In genomic region chr2:156894496-156895265, GRCm38 (mm10) we compare ENCODE assay signal across 31 mouse cellular contexts. TPM values are rescaled to one million over a fixed set of nuclear protein-coding genes. Genes with fewer than 3 reads are reported as not detected.
DNase-seq lines count a peak whose midpoint lies in the region; ATAC-seq and TF ChIP-seq lines count a peak whose summit lies in the region.
"Had no signal": no experiment of that assay in that cellular context is flagged by ENCODE, and none has a peak within 500 bp of the region (broad histone marks: within the 10 kb centered on the region; RNA-seq: fewer than 3 reads in every experiment).

No protein-coding gene starts in this region.

- H3K4me1 ChIP-seq in kidney, embryonic 14.5 days (ENCODE audit: control insufficient read depth, insufficient read depth, low read length), result no peaks in the 10 kb centered on the region
- peaks cover 8% of the 10 kb centered on the region for H3K4me1 ChIP-seq in liver, postnatal 0 days (ENCODE audit: insufficient read depth)
- H3K4me1 ChIP-seq in intestine, postnatal 0 days (replicated peaks; ENCODE audit: control insufficient read depth, insufficient read depth, low read length), result no peaks in the 10 kb centered on the region
- H3K4me1 ChIP-seq: embryonic facial prominence, embryonic 12.5 days; forebrain, embryonic 15.5 days; limb, embryonic 13.5 days had no signal

- no peak for TF ChIP-seq CTCF in liver, postnatal 0 days (IDR thresholded peaks at IDR 0.05; ENCODE audit: low read depth)
- TF ChIP-seq CTCF in intestine, postnatal 0 days (IDR thresholded peaks at IDR 0.05; ENCODE audit: low read depth), result no peak

- H3K4me2 ChIP-seq in kidney, embryonic 14.5 days (replicated peaks; ENCODE audit: low read depth, low read length), result no peak overlapping the region
- no peak overlapping the region for H3K4me2 ChIP-seq in liver, postnatal 0 days (ENCODE audit: low read depth, low read length)
- H3K4me2 ChIP-seq in intestine, postnatal 0 days (replicated peaks; ENCODE audit: low read depth), result peak overlapping the region; percentile 13; the same call in 1 of the 2 replicates
- H3K4me2 ChIP-seq: embryonic facial prominence, embryonic 12.5 days; forebrain, embryonic 15.5 days; heart, embryonic 15.5 days; limb, embryonic 13.5 days had no signal

- H3K9ac ChIP-seq in kidney, embryonic 14.5 days (ENCODE audit: low read depth, low read length), result no peak overlapping the region
- H3K9ac ChIP-seq in liver, postnatal 0 days (replicated peaks), result no peak overlapping the region
- no peak overlapping the region for H3K9ac ChIP-seq in intestine, postnatal 0 days (ENCODE audit: low read depth, low read length)
- H3K9ac ChIP-seq: embryonic facial prominence, embryonic 12.5 days; forebrain, embryonic 15.5 days; heart, embryonic 15.5 days; limb, embryonic 13.5 days had no signal

- no peak for TF ChIP-seq EP300 in liver, postnatal 0 days (IDR thresholded peaks at IDR 0.05; ENCODE audit: low read depth)

- DNase-seq in kidney, adult 18-20 months, result peak; percentile 29
- peak; percentile 42 for DNase-seq in liver
- no peak for DNase-seq in liver, postnatal 0 days
- no peak for DNase-seq in ovary, postnatal 36 days (ENCODE audit: low spot score)
- DNase-seq: adrenal gland, adult 2 months; cerebellum, adult 8-10 months; embryo, embryonic 11 days; gastrocnemius, postnatal 25 days; heart, adult 11 months; right cerebral cortex, postnatal 4 days; thymus, adult 2 months; thymus, postnatal 36 days had no signal

- H3K4me3 ChIP-seq in kidney, embryonic 14.5 days (ENCODE audit: low read length), result no peak overlapping the region
- no peak overlapping the region for H3K4me3 ChIP-seq in liver, postnatal 0 days (ENCODE audit: low read depth, low read length)
- H3K4me3 ChIP-seq in intestine, postnatal 0 days (ENCODE audit: low read depth, low read length), result no peak overlapping the region
- H3K4me3 ChIP-seq: embryonic facial prominence, embryonic 12.5 days; forebrain, embryonic 15.5 days; heart, embryonic 10.5 days; heart, embryonic 15.5 days; layer of hippocampus, adult 2 months; left cerebral cortex, adult 2 months; limb, embryonic 13.5 days; midbrain, embryonic 10.5 days had no signal

- ATAC-seq in kidney, embryonic 14.5 days (ENCODE audit: low FRiP score, low TSS enrichment), result no peak
- no peak for ATAC-seq in liver, postnatal 0 days
- 0 out of 2 replicates have a peak, but pooled peaks have one; percentile 31 for ATAC-seq in intestine, postnatal 0 days
- peak; percentile 37; the same call in 1 of the 2 replicates for ATAC-seq in megakaryocyte progenitor cell, adult 5-6 weeks (replicated peaks; ENCODE audit: poor library complexity)
- ATAC-seq: activated CD4-positive, CD25-positive, alpha-beta regulatory T cell, adult 4 months; forebrain, embryonic 15.5 days; hindbrain, embryonic 16.5 days; midbrain, embryonic 16.5 days had no signal

- no peaks in the 10 kb centered on the region for H3K27me3 ChIP-seq in kidney, embryonic 14.5 days (ENCODE audit: control insufficient read depth, insufficient read depth, low read length)
- no peaks in the 10 kb centered on the region for H3K27me3 ChIP-seq in liver, postnatal 0 days (ENCODE audit: insufficient read depth, low read length)
- H3K27me3 ChIP-seq in intestine, postnatal 0 days (replicated peaks; ENCODE audit: control insufficient read depth, insufficient read depth, low read length), result no peaks in the 10 kb centered on the region
- H3K27me3 ChIP-seq: embryonic facial prominence, embryonic 12.5 days; forebrain, embryonic 15.5 days; heart, embryonic 15.5 days; limb, embryonic 13.5 days had no signal

- H3K9me3 ChIP-seq in kidney, embryonic 14.5 days (ENCODE audit: control insufficient read depth, low read length), result no peaks in the 10 kb centered on the region
- no peaks in the 10 kb centered on the region for H3K9me3 ChIP-seq in liver, postnatal 0 days (ENCODE audit: low read length)
- H3K9me3 ChIP-seq in intestine, postnatal 0 days (ENCODE audit: control insufficient read depth), result no peaks in the 10 kb centered on the region
- H3K9me3 ChIP-seq: embryonic facial prominence, embryonic 12.5 days; forebrain, embryonic 15.5 days; heart, embryonic 10.5 days; heart, embryonic 15.5 days; limb, embryonic 13.5 days; midbrain, embryonic 10.5 days had no signal

- WGBS in kidney, embryonic 14.5 days, result 75% methylated on average over 15 of the region's 15 CpGs
- 64% methylated on average over 15 of the region's 15 CpGs for WGBS in liver, postnatal 0 days (ENCODE audit: insufficient replicate concordance)
- 45% methylated on average over 15 of the region's 15 CpGs for WGBS in intestine, postnatal 0 days

- H3K36me3 ChIP-seq in kidney, embryonic 14.5 days (ENCODE audit: control insufficient read depth, insufficient read depth, low read length), result no peaks in the 10 kb centered on the region
- H3K36me3 ChIP-seq in liver, postnatal 0 days (replicated peaks; ENCODE audit: insufficient read depth, low read length), result no peaks in the 10 kb centered on the region
- H3K36me3 ChIP-seq in intestine, postnatal 0 days (ENCODE audit: control insufficient read depth, insufficient read depth), result no peaks in the 10 kb centered on the region
- H3K36me3 ChIP-seq: embryonic facial prominence, embryonic 12.5 days; forebrain, embryonic 15.5 days; heart, embryonic 10.5 days; heart, embryonic 15.5 days; limb, embryonic 13.5 days; midbrain, embryonic 10.5 days had no signal

- no peak overlapping the region for H3K27ac ChIP-seq in kidney, embryonic 14.5 days (ENCODE audit: low read depth, low read length)
- no peak overlapping the region for H3K27ac ChIP-seq in liver, postnatal 0 days (ENCODE audit: low read depth)
- no peak overlapping the region for H3K27ac ChIP-seq in intestine, postnatal 0 days (ENCODE audit: low read depth, low read length)
- H3K27ac ChIP-seq: embryonic facial prominence, embryonic 12.5 days; forebrain, embryonic 15.5 days; heart, embryonic 10.5 days; heart, embryonic 15.5 days; layer of hippocampus, adult 2 months; left cerebral cortex, adult 2 months; limb, embryonic 13.5 days; macrophage; midbrain, embryonic 10.5 days; stomach, postnatal 0 days had no signal

RNA-seq across cellular contexts. Expression of gene Sla2, which starts 7.7 kb away (rescaled TPM):
- 0.23 and 0.24 TPM in 2 replicates for polyA plus RNA-seq in kidney, embryonic 14.5 days (2014; fragmentation: Nextera tagmentation; extraction: Ambion mirVana)
- 1.8 and 2.4 TPM in 2 replicates for polyA plus RNA-seq in liver, postnatal 0 days (2015; fragmentation: Nextera tagmentation; extraction: Ambion mirVana)
- 0.29 and 0.40 TPM in 2 replicates for polyA plus RNA-seq in intestine, postnatal 0 days (2015; fragmentation: Nextera tagmentation; extraction: Ambion mirVana)
- total RNA-seq in megakaryocyte progenitor cell, adult 5-6 weeks (2015), result 0.10 and 0.57 TPM in 2 replicates
- total RNA-seq in megakaryocyte progenitor cell, adult 5-6 weeks (2017), result 0.37 and 0.92 TPM in 2 replicates
- total RNA-seq: adrenal gland, adult 2 months; adrenal gland, postnatal 4 days; gastrocnemius, adult 18-20 months; gastrocnemius, postnatal 25 days; heart, postnatal 25 days had no signal
- polyA plus RNA-seq: midbrain, embryonic 16.5 days had no signal

RNA-seq across cellular contexts. Expression of gene Rab5if, which starts 31.8 kb away (rescaled TPM):
- polyA plus RNA-seq in kidney, embryonic 14.5 days (2014; fragmentation: Nextera tagmentation; extraction: Ambion mirVana), result 199 and 227 TPM in 2 replicates
- 190 and 216 TPM in 2 replicates for polyA plus RNA-seq in liver, postnatal 0 days (2015; fragmentation: Nextera tagmentation; extraction: Ambion mirVana)
- polyA plus RNA-seq in intestine, postnatal 0 days (2015; fragmentation: Nextera tagmentation; extraction: Ambion mirVana), result 272 and 279 TPM in 2 replicates
- 377 and 404 TPM in 2 replicates for total RNA-seq in megakaryocyte progenitor cell, adult 5-6 weeks (2015)
- 204 and 210 TPM in 2 replicates for total RNA-seq in megakaryocyte progenitor cell, adult 5-6 weeks (2017)

RNA-seq across cellular contexts. Expression of gene 4930518I15Rik, which starts 36.9 kb away (rescaled TPM):
- polyA plus RNA-seq in kidney, embryonic 14.5 days (2014; fragmentation: Nextera tagmentation; extraction: Ambion mirVana), result 6.4 and 7.4 TPM in 2 replicates
- polyA plus RNA-seq in liver, postnatal 0 days (2015; fragmentation: Nextera tagmentation; extraction: Ambion mirVana), result 1.2 and 1.8 TPM in 2 replicates
- 1.3 and 1.8 TPM in 2 replicates for polyA plus RNA-seq in intestine, postnatal 0 days (2015; fragmentation: Nextera tagmentation; extraction: Ambion mirVana)
- total RNA-seq in megakaryocyte progenitor cell, adult 5-6 weeks (2015), result 0.42 and 3.0 TPM in 2 replicates
- total RNA-seq in megakaryocyte progenitor cell, adult 5-6 weeks (2017), result 1.2 TPM in 1 of 2 replicates, not detected in the other

RNA-seq across cellular contexts. Expression of gene Tgif2, which starts 54.9 kb away (rescaled TPM):
- 67.8 and 78.1 TPM in 2 replicates for polyA plus RNA-seq in kidney, embryonic 14.5 days (2014; fragmentation: Nextera tagmentation; extraction: Ambion mirVana)
- polyA plus RNA-seq in liver, postnatal 0 days (2015; fragmentation: Nextera tagmentation; extraction: Ambion mirVana), result 4.9 and 5.1 TPM in 2 replicates
- 6.4 and 7.0 TPM in 2 replicates for polyA plus RNA-seq in intestine, postnatal 0 days (2015; fragmentation: Nextera tagmentation; extraction: Ambion mirVana)
- total RNA-seq in megakaryocyte progenitor cell, adult 5-6 weeks (2015), result 7.2 and 7.9 TPM in 2 replicates
- 10.7 and 12.5 TPM in 2 replicates for total RNA-seq in megakaryocyte progenitor cell, adult 5-6 weeks (2017)

Comparison
In these comparisons a context has a peak if more than half of its experiments do, and no peak if none do; other contexts are left out.
1. DNase-seq: peak in kidney, adult 18-20 months (single experiment) and liver (single experiment); none in liver, postnatal 0 days (single experiment) and ovary, postnatal 36 days (single experiment).
2. ATAC-seq: peak in intestine, postnatal 0 days (single experiment) and megakaryocyte progenitor cell, adult 5-6 weeks (single experiment); none in kidney, embryonic 14.5 days (single experiment) and liver, postnatal 0 days (single experiment).